Mouse (Mus musculus) right cerebral cortex, postnatal 36 days (tissue): Measurements from ENCODE around the gene Dapl1.

Experiments
- DNase-seq, 2 experiments: peaks; one replicate each; pipeline ENCODE4 v3.0.0; 2022; ENCODE audit warnings: low spot score in 2 of 2, mixed read lengths in 1 of 2

Dapl1 gene

DNA sequence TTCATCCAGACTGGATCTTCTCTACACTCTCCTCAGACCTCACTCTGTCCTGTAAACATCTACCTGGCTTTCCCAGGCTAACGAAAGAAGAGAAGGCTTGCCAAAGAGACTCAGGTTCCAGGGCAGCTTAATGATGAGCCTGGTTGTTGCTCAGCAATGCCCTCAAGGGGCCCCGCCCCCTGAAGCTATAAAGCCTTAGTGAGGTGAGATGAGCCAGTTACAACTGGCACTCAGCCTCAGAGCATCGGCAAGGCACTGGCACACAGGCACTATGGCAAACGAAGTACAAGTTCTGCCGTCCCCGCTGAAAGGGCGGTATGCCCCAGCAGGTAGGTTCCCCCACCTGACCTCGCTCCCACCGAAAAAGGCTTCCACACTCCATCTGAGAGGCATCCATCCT lies at the start of gene Dapl1:
Gene Dapl1 (plus strand): TSS at position 216 of the 400 bp plus-strand sequence.
- no peak for DNase-seq

DNA sequence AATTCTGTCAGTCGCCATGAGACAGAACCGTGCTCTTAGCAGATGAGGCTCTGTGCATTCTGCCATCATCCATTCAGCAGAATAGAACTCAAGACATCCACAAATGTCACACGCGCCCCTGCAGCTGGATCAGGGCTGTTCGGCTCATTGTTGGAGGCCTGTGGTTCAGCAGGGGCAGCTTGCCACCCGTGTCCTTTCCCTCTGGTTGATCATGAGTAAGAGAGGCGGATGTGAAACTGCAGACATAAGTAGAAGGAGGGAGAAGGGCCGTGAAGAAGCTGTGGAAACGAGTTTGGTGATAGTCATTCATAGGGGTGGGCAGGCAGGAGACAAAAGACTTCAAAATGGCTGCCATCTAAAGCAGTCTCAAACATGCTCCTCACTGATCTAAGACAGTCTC lies 49.6 kb upstream of the Dapl1 start:
- DNase-seq, result no peak

DNA sequence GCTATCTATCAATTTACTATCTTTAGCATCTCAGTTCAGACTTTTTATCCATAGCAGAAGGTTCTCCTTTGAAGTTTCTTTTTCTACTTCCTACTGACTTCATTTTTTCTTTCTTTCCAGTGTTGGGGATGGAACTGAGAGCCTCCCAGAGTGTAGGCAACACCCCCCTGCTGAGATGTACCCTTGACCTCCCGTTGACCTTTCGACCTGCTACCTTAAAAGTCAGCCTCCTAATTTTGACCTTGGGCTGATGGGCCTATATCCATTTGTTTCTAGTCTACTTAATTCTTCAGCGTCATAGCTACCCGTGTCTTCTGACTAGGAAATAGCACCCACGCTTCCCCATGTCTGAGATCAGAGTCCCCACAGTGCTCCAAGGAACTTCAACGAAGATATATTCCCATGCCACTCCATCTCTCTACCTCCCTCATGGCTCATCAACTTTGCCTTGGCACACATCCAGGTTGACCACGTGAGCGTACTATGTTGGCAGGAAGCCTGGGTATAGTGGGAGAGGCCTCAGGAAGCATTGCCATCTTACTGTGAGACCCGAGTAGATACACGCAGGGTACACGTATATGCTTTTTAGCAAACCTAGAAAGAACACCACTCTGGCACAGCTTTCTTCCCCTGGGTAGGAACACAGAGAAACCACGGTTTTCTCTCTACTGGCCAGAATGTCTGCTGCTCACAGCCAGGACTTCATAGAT lies 46.6 kb upstream of the Dapl1 start:
- peak; percentile 38 to 49 for DNase-seq

DNA sequence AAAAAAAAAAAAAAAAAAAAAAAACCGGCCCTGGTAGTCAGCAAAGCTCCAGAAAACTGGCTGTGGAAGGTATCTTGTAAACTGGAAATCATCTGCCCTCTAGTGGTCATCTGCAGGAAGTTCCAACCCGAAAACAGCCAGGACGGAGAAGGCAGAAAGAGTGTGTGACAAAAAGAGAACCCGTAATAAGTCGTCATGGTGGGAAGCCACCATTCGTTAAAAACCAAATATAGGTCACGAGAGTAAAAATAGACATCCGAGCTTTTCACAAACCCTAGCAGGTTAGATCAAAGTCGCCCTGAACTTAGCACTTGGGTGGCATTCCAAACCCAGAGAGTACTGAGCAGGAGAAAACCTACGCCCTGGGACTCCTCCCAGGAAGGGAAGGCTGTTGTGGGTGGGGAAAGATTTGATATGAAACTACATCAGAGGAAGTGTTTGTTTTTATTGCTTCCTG lies 45.9 kb upstream of the Dapl1 start:
- DNase-seq, result peak; percentile 38 to 44

DNA sequence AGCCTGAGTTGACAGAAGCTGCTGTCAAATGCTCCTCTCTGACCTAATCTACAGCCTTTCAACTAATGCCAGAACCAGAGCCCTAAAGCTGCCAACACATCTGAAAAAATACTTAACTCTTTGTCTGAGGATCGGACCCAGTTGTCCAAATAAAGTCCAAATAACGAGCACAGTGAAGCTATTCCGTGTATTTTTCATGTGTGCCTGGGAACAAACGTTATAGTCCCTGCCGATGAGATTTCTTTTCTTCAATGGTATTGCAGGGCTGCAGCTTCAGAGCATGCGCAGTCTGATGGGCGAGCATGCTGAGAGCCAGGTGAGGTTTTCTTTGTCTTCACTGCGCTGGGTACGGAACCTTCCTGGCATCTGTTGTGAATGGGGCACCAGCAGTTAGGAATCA lies 44.6 kb upstream of the Dapl1 start:
- DNase-seq, result no peak

DNA sequence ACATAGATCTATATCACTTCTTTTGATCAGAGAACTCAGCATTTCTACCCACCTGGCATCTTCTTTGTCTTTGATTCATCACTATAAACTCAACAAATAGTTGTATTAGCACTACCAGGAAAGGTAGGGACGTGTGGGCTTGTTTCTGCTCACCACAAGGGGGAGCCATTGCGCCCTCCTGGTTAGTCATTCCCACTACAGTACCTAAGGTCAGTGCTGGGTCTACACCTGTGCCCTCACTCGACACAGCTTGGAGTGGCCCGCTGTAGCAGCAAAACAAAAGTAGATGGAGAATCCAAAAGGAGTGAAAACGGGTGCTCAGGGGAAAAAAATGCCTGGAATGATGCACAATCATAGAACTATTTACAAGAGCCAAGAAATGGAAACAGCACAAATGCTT lies 44.0 kb upstream of the Dapl1 start:
- DNase-seq, result no peak

DNA sequence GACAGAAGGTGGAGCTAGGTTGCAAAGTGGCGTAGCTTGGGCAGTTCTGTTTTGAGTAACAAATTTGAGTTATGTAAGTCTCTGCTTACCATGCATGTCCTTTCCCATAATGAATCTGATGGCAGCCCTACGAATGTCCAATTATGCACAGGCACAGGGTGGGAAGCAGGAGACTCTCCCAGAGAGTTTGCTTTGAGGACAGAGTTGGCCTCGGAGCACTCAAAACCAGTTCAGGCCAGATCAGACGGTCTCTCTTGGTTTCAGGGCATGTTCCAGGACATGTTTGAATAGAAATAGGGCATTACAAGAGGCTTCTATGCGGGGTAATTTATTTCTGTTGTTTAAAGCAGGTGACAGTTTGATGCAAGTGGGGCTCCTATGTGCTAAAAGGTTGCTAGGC lies 42.8 kb upstream of the Dapl1 start:
- DNase-seq, result no peak

DNA sequence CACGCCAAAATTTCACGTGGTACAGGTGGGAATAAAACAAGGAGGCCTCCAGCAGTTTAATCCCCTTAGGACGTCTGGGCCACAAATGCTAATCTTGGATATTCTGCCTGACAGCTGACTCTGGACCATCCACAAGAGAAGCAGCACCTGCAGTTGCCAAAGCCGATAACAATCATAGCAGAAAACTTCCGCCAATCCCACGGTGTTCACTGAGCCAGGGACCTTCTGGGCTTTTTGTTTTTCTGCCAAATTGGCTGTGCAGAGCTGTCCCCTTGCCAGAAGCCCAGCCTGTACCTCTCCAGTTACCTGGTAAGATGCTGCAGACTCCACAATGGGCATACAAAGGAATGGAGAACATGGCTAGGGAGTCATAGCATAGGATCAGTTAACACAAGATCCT lies 37.8 kb upstream of the Dapl1 start:
- no peak for DNase-seq

DNA sequence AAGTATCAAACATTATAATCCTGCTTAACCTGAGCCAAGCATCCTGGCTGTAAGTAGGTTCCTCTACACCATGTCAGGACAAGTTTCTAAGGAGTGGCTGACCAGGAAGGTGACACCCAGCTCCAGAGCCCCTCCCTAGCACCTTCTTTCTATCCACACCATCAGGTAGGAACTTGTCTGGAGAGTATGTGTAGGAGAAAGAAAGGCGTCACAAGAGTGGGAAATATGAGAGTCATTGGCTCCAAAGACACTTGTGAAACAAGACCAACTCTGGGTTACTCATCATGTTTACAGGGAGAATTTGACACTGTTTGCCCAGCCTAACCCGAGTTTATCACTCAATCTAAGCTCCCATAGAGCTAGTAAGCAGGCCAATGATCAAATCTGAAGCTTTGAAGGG lies 36.7 kb upstream of the Dapl1 start:
- no peak for DNase-seq

DNA sequence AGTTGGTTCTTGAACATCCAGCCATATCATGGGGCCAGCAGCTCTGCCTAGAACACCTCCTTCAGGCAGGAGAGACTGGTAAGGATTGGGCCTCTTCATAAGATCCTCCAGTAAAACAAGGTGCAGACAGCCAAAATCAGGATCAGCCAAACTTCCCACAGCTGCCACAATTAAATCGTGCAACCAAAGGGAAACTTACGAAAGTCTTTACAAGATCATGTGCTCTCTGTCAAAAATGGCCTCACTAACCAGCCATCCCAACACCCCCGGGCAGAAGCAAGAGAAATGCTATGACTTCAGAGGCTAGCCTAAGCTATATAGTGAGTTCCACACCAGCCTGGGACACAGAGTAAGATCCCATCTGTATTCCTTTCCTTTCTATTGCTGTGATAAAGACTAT lies 35.9 kb upstream of the Dapl1 start:
- DNase-seq, result no peak

DNA sequence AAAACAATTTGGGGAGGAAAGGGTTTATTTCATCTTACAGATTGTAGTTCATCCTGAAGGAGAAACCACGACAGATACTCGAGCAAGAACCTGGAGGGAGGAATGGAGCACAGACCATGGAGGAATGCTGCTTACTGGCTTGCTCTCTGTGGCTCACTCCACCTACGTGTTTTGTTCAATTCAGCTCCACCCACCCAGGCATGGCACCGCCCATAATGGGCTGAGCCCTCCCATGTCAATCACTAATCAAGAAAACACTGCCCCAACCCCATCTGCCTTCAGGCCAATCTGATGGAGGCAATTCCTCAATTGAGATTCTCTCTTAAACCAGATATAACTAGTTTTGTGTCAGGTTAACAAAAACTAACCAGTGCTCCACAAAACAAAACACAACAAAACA lies 35.5 kb upstream of the Dapl1 start:
- no peak for DNase-seq

DNA sequence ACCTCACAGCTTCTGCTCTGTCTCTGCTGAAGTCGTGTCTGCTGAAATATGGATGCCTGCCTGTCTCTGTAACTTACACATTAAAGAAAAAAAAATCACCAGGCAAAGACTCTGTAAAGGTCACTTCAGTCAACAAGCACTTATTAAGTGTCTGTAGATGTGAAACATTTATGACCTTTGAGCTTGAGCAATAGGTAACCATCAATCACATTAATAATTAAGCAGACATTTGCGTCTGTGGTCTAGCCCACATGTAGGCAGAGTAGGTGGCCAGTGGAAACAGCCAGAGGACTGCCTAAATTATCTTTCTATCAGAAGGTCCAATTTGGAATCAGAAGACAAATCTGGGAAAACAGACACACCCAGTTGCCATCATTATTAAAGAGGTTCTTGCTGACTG lies 32.8 kb upstream of the Dapl1 start:
- DNase-seq, result no peak

DNA sequence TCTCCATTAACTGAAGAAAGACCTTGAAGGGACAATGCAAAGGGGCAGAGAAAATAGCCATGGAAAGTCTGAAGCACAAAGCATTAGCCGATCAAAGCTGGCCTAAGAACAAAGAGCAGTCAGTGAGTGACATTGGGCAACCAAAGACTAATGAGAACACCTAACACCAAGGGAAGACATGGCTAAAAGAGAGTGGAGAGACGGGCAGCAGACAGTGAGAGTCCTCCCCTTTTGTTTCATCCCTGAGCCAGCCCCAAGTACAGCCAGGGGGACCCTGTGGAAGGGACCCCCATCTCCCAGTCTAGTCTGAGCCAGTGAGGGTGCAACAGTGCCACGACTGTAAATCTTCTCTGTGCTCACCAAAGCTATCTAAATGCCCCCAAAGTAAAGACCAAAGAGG lies 32.4 kb upstream of the Dapl1 start:
- DNase-seq, result no peak

DNA sequence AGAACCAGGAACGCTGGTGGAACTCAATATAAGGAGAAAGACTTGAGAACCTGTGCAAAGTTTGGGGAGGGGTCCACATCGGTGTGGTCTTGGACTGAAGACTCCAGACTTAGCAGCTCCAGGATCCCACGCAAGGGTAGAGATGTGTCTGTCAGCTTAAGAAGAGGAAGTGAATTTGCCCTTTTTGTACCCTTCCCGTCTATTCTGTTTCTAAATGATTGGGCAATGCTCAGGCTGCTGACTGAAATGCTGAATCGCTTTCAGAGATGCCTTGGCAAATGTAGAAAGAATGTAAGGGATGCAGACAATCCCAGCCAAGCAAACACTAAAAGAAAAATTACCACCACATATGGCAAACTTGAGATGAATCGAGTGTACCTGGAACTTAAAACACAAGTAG lies 22.4 kb upstream of the Dapl1 start:
- no peak for DNase-seq

DNA sequence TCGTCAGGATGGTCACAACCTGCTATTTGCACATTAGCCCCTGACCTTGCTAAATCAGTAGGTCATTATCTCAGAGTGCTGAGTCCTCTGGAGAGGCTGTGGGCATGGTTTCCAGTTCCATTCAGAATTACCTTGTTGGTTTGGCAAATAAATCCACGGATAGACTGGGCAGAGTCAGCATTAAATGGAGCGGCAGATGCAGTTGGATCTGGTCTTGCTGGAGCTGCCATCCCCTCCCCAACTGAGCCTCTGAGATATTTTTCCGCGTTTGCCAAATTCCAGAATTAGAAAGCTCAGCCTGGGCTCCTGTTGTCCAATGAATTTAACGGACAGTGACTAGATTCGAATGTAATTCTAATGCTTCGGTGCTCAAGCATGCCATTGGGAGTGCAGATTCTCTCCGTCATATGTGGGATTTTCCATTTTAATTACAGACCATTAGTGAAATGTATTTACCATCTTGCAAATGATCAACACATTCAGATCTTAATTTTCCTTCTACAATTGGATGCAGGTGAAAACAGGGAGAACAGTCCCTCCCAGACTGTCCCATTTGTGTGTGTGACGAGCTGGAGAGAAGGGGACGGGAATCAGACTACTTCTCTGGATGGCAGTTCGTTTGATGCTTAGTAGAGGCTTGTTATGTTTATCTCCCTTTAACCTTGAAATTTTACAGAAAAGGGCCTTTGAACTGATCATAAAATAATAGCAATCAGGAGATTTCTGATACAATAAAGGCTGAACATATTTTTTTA lies 20.8 kb upstream of the Dapl1 start:
- DNase-seq, result no peak

DNA sequence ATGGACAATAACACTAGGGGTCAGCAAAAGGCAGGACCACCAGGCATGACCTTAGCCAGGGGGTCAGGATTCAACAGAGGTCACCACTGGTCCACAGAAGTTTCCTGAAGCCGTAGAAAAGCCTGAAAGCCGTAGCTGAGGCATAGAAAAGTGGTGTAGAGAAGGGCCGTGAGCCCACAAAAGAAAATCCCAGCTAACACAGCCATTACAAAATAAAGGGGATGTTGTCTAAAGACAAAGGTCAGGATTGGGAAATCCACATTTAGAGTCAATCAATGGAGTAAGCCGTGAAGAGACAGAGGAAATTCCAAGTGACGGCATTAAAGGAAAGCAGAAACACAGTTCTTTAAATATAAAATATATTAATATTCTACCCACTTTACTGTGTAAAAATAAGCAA lies 18.8 kb upstream of the Dapl1 start:
- DNase-seq, result no peak

DNA sequence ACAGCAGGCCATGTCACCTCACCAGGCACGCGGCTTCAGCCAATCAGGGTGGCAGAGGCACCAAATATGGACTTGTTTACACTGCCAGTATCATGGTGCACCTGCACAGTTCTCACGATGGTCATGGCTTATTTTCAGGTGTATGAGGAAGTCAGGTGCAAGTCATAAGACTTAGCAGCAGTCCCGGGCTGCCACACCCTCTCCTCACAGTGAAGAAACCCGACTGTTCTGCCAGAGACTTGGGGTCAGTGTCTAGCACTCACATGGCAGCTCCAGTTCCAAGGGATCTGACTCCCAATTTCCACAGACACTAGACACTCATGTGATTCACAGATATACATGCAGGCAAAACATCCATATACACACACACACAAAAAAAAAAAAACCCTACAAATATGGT lies 18.1 kb upstream of the Dapl1 start:
- DNase-seq, result no peak

DNA sequence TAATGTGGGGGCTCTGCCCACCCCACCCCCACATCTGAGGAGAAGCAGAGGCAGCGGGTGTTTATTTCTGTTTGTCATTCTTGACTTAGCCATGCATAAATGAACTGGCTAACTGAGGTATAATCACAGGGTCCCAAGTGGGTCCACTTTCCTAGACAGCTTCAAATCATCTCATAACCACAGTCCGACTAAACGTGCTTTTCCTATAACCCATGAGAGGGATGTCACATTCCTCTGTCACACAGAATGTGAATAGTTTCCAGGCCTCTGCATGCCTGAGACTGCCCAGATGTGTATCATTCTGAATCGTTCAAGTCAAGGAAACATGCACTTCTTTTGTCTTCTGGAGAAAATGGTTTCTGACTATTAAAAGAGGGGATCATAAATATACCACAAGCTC lies 17.4 kb upstream of the Dapl1 start:
- DNase-seq, result no peak

DNA sequence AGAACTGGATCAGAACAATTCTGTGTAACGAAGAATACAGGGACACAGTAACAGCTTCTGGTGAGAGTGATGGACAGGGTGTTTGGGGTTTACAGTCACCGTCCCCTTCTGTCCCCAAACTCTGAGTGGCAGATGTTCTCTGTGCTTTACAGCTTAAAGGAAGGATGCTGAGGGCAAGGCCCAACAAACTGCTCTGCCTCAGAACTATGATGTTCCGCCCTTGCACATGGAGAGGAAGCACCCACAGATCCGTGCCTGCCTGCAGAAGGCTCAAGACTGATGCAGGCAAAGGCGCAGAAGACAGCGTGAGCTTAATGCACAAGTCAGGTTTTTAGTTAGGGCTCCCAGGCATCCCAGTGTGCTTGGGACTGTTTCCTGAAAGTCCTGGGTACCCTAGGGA lies 16.5 kb upstream of the Dapl1 start:
- DNase-seq, result no peak

DNA sequence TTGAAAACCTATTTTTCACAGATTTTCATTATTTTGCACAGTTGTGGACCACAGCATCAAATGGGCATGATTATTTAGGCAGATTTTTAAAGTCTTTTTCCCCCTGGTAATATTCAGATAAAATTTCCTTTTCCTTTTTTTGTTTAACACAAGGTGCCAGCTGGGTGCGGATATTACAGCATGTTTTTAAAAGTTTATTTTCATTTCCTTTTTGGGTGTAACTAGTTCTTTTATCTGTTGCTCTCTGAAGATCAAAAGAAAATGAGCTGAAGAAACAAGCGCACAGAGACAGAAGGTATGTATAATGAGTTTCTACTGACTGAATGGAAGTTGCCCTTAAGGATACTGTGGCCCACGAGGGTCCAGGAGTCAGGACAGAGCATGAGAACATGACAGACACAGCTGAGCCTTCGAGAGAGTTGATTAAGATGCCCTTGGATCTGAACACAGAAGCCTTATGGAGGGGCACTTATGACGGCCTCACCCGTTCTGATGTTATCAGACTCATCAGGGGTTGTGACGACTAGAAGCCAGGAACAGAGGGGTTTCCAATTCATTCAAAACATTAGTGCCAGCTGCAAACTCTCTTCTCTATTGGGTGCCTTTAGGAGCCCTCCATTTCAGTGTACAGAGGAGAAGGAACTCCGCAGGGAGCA lies 14.7 kb upstream of the Dapl1 start:
- DNase-seq, result no peak

DNA sequence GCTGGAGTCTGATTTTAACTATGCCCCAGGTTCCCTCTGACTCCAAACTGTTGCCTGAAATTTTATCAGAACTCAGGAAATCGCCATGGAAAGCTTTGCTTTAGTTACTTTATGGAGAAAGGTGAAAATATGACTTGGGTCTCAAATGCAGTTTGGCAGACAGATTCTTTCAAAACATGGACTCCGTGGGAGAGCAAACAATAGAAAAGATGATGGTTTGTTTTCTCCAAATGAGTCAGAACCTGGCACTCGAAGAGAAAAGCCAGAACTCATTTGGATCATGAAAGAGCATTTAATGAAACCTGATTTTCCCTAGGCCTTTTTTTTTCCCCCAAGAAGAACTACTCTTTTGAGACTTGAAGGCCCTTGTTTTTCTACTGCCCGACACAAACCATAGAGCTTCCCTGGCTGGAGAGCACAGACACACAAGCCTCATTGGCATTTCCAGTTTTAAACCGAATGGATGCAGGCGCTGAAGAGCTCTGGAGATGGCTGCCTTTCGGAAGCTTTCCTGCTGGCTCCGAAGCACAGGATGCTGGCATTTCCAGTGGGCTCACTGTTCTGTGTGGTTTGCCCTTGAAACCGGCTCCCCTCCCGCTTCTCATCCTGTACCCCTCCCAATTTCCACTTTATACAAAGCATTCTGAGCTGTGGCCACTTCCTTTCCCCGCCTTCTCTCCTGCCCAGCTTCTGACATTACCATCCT lies 14.0 kb upstream of the Dapl1 start:
- no peak for DNase-seq
